Mouse (Mus musculus) retina, postnatal 7 days (tissue): ENCODE results near the gene Fam210b.

ENCODE experiments used
- DNase-seq: peaks from one replicate; pipeline ENCODE4 v3.0.0-alpha.2; 2012; ENCODE audit warnings: low read depth, low spot score

Gene Fam210b

GRCm38 (mm10) chr2:172349776-172350175 is 4.4 kb downstream of the Fam210b start:
- no peak for DNase-seq

- DNase-seq: no peak
Measured at GRCm38 (mm10) chr2:172350773-172351172, 5.4 kb downstream of the Fam210b start.

- no peak for DNase-seq
Measured at GRCm38 (mm10) chr2:172353218-172353617, 7.9 kb downstream of the Fam210b start.

- DNase-seq: no peak
Measured at GRCm38 (mm10) chr2:172354761-172355160, 9.4 kb downstream of the Fam210b start.

GRCm38 (mm10) chr2:172355833-172356232 is 10.5 kb downstream of the Fam210b start:
- DNase-seq: no peak

- DNase-seq: no peak
Measured at GRCm38 (mm10) chr2:172363176-172363575, 17.8 kb downstream of the Fam210b start.

GRCm38 (mm10) chr2:172370411-172371223 is 25.3 kb downstream of the Fam210b start, which contains the start of the genes Aurka and Cstf1:
Aurka (minus strand) TSS chr2:172370535.
Cstf1 (plus strand) TSS chr2:172370681.
- DNase-seq: peak; percentile 91

DNA sequence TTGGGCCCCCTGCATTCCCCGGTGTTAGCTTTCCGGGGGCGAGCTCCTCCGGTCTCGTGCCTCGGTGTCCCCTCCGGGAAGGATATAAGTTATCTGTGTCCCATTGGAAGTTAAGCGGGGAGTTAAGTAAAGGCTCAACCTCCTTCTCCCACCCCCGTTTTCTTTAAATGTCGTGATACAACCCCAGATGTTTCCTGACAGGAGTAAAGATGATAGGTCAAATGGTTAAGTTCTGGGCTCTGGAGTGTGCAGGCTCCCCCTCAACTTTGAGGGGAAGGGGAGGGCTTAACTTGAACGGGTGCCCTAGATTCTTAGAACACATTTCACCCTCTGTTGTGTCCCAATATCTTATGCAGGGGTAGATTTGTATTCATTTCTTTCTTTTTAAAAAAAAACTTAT is 25.9 kb downstream of the Fam210b start:
- DNase-seq: no peak

DNA sequence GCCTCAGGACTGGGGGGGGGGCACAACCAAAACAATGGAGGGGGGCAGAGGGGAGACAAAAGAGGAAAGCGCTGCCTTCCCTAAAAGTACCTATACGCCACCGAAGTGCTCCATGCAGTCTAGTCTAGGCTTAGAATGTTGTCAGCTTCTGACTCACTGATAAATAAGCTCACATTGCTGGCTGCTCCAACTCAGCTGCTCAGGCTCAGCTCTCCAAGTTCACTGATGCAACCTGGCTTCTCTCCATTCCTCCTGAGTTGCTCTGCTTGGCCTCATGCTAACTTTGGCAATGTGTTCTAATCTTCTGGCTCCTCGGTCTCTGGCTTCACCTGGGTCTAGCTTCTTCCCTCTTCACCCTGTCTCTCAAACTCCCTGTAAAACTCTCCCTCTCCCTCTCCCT is 31.2 kb downstream of the Fam210b start:
- DNase-seq: no peak

- no peak for DNase-seq
Measured at GRCm38 (mm10) chr2:172376999-172377515, 31.7 kb downstream of the Fam210b start.

GRCm38 (mm10) chr2:172378332-172378731 is 33.0 kb downstream of the Fam210b start:
- no peak for DNase-seq

DNA sequence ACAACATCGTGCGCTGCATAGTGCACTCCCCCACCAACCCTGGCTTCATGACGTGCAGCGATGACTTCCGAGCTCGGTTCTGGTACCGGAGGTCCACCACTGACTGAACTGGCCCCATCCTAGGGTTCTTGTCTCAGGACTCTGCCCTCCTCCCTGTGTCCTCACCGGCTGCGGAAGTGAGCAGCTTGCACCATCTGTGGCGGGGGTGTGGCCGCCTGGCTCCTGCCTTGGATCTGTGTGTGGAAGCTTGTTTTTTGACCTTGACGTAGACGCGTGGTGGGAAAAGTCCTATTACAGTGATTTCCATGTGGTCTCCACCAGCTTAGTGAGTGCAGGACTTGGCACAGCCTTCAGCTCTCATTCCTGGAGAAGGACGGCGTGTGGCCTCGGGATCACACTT is 35.1 kb downstream of the Fam210b start:
- DNase-seq: no peak

DNA sequence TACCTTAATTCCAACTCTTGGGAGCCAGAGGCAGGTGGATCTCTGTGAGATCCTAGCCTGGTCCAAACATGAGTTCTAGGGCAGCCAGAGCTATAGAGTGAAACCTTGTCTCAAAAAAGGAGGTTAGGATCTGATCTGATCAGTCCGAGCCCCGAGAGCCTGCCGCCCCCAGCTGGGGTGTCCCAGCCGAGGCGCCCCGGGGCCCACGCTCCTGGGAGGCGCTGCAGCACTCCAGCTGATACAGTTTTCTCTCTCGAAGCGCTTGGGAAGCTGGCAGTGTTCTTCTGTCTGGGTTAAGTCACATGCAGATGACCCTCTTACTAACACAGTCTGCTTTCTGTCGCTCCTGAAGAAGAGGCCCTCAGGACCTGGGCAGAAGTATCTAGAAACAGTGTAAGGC is 36.0 kb downstream of the Fam210b start:
- no peak for DNase-seq

GRCm38 (mm10) chr2:172381898-172382297 is 36.5 kb downstream of the Fam210b start:
- DNase-seq: no peak

DNA sequence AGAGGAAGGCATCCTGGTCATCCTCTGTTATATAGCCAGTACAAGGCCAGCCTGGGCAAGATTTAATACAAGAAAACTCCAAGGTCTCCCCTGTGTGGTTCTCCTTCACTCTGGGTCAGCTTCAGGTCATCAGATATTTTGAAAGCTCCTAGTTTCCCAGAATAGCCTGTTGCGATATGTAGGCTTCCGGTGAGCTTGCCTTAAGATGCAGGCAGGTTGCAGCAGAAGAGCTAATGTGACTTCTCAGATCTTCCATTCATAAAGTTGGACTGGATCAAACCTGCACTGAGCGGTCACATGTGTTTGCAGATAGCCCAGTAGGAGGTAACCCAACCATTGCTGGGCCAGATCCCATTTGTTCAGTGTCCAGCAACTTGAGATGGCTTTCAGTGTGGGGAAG is 39.4 kb downstream of the Fam210b start:
- no peak for DNase-seq

DNA sequence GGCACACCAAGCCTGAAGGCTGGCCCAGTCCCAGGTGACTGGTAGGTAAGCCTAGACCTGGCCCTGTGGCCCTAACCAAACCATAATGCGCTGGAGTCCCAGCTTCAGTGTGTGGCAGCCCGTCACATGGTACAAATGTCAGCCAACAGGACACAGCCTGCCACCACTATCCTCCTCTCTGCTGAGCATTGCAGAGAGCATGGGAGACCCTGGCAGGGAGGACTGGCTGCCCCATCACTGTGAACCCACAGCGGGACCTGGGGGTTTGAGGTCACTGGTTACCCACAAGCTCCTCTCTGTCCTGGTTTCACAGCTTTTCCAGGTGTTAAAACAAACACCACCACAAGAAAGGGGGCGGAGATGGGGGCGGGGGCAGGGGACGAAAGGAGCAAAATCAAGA is 45.0 kb downstream of the Fam210b start:
- no peak for DNase-seq

GRCm38 (mm10) chr2:172392041-172392521 is 46.7 kb downstream of the Fam210b start:
- DNase-seq: no peak

GRCm38 (mm10) chr2:172393391-172394051 is 48.2 kb downstream of the Fam210b start, which contains the start of gene Cass4:
Cass4 (plus strand) TSS chr2:172393794.
- DNase-seq: no peak

- DNase-seq: no peak
Measured at GRCm38 (mm10) chr2:172394052-172394392, 48.7 kb downstream of the Fam210b start.

- DNase-seq: no peak
Measured at GRCm38 (mm10) chr2:172394671-172395070, 49.3 kb downstream of the Fam210b start.

DNA sequence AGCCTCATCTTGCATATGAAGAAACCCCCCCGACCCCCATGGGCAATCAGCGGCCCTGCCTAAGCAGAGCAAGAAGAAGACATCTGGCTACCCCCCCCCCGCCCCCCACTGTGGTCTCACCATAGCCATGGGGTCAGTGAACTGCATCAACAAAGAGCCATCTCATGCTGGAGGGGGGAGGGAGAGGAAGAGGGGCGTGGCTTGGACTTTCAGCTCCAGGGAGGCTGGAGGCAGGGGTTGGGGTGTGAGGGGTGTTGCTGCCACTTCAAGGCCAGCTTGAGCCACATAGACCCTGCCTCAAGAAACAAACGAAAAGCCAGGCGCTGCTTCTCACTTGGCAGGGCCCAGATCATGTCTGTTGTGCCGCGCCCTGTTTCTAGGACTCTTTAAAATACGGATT is 50.6 kb downstream of the Fam210b start:
- no peak for DNase-seq

- DNase-seq: no peak
Measured at GRCm38 (mm10) chr2:172399901-172400300, 54.5 kb downstream of the Fam210b start.
